Mouse (Mus musculus) adrenal gland, postnatal 10 days (tissue): ENCODE measurements around the gene Cpsf6. TPM values are rescaled to one million over a fixed set of nuclear protein-coding genes. Genes with fewer than 3 reads are reported as not detected.

Source experiments
- DNase-seq: peaks from one replicate; pipeline ENCODE4 v3.0.0; 2021; ENCODE audit warnings: mixed read lengths
- total RNA-seq, 2 experiments: library from RNA; stranded (reverse); gene quantifications; 2 replicates each; pipeline ENCODE4 v1.2.3; 2021

Cpsf6 gene
- total RNA-seq, 2 experiments from 2014 or later, result 69.7 to 81.3 TPM

DNA sequence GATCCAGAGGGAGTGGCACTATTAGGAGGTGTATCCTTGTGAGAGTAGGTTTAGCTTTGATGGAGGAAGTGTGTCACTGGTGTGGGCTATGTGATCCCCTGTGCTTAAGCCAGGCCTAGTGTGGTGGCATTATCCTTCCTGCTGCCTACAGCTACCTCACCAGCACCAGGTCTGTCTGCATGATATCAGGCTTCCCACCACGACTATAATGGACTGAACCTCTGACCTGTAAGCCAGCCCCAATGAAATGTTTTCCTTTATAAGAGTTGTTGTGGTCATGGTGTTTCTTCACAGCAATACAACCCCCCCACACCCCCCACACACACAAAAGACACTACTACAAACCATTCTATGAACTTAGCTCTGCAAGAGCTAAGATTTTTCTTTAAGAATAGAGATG, 34.9 kb upstream of the Cpsf6 start:
- no peak for DNase-seq

DNA sequence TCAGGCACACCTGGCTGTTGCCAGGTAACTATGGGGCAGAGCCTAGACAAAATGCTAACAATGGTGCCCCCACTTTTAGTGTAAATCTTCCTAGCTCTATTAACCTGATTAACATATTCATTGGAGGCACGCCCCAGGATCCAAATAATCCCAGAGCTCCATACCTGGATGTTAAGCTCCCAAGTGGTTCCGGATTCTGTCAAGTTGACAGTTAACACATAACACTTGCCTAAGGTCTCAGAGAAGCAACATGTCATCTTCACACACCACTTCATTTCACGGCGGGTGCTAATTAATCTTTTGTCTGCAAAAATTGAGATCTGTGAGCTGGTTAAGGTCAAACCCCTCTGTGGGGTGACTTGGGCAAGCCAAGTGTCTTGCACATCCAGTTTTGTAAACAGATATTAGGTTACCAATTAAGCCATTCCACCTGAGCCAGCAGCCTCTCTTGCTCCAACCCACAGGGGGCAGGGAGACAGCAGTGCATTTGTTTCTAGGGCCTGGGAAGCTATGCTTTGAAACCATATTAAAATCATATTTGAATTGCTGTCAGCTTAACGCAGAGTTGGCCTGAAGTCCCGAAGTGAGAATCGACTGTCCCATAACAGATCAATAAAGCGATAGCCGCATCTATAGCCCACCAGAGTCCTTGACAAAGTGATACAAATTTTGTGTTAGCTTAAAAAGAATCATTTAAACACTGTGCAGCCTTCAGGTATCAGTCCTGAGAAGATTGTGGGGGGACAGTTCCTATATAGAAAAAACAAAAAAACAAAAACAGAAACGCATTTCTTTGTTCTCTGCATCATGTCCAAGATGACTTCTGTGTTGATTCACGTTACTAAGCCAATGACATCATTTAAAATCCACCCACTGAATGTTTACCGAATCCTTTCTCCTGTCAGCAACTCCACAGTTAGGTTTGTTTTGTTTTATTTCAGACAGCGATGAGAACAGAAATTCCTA, 34.0 kb upstream of the Cpsf6 start:
- no peak for DNase-seq

DNA sequence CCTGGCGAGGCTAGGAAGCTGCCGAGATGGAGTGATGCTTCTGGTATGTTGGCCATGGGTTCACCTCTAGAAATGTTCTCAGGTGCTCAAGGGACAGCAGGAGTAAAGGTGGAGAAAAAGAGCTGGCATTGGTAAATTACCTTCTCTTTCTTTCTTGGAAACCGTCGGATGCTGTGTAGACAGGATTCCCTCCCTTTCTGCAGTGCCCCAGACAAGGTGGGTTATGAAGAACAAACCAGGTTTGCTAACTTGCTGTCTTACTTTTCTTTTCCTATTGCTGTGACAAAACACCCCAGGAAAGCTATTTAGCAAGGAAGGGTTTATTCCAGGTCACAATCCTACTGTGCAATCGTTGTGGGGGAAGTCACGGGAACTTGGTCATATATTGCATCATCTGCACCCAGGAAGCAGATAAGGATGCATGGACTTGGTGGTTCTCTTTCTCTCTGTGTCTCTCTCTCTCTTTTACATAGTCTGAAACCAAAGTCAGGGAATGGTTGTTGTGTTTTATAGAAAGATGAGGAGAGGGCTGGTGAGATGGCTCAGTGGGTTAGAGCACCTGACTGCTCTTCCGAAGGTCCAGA, 32.8 kb upstream of the Cpsf6 start:
- no peak for DNase-seq

DNA sequence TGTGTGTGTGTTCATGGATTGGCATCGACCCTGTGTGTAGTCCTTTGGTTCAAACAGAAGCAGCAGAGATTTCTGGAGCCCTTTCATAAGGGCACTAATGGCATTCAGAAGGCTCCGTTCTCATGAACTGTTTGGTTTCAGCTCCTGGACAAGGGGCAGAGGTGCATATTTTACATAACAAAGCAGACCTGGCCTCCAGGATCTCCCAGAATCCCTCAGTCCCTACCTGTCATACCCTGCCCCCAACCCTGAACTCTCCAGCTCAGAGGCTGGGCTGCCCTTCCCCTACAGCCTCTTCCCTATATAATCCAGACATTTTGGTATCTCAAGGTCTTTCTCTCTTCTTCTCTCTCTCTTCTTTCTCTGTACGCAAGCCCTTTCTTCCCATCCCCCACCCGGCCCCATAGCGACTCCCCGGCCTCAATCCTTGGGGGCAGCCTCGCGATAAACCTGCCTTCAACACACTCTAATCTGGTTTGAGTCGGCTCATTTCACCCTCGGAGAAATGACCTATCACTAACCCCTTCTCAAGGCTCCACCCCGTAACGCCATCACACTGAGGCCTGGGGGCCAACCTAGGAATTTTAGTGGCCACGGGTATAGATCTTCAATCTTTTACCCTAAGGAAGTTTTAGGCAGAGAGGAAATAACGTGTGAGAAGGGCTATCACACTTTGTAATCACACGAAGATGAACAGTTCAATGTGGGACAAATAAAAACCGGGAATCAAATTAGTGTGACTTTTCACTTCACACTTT, 32.1 kb upstream of the Cpsf6 start:
- no peak for DNase-seq

DNA sequence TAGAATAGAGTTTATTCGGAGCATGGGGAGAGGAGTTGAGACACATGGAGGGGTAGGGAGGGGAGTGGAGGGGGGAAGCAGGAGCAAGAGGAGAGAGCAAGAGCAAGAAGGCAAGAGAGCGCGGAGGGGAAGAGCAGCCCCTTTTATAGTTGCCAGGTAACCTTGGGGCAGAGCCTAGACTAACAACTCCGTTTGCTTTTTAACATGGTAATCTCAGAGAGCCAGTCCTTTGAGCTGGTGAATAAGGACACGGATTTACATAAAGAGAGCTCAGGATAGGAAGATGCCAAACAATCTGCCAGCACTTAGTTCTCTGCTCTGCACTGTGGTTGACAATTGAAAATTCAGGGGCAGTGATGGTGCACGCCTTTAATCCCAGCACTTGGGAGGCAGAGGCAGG, 31.3 kb upstream of the Cpsf6 start:
- no peak for DNase-seq

DNA sequence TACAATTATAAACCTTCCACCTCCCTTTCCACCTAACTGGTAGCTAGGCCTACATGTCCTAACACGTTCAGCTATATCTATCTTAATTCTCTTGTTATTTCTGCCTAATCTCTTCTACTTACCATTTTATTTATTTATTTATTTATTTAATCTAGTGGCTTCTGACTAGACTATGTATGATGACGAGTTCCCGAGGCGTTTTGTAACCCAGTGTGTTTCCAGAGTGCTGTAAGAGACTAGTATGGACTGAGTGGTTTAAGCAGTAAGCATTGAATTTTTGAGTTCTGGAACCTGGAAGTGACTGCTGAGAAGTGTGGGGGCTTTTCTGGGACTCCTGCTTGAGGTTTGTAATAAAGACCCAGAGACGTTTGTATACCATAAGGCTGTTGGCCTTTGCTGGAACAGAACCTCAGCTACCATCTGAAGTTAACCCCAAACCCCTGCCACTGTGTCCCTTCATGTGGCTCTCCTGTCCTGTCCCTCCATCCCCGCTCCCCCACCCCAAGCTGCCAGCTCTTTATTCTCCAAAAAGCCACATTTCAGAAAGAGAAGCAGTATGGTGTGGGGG, 30.8 kb upstream of the Cpsf6 start:
- no peak for DNase-seq

DNA sequence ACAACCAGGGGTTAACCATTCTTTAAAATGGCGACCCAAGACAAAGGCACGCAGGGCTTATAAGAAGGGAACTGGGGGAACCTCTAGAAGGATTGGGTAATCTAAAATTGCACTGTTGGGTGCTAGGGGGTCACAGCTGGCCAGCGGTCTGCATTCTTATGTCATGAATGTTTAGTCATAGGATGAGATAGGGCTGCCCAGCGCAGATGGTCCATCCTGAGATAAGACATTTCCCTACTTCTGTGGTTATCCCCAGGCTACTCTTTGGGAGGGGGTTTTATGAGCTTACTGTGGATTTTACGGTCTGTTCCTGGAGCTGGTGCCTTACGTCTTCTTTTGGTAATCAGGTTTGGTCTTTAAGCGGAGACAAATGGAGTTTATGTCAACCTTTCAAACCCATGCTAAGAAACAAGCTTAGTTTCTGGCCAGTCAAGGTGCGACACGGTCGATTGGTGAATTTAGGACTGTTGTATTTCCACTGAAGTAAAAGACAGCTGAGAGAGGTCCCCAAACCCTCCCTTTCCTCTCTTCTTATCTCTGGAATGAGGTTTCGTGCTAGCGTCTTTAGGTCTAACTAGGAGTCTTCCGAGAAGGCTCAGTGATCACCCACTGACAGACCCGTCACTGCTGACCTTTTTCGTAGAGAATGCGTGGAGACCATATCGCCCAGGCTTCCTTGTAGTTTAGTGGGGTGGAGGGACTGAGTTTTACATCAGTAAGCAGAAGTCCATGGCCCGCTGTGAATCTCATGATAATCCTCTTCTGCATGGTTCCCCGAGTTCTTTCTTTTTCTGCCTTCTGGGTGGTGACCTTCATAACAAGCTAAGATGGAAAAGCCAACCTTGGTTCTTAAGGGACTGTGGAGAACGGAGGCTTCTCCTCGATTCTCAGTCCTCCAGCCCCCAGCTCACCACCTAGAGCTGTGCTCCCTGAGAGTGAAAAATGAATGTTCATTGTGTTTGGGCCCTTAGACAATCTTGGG, 29.8 kb upstream of the Cpsf6 start:
- no peak for DNase-seq

DNA sequence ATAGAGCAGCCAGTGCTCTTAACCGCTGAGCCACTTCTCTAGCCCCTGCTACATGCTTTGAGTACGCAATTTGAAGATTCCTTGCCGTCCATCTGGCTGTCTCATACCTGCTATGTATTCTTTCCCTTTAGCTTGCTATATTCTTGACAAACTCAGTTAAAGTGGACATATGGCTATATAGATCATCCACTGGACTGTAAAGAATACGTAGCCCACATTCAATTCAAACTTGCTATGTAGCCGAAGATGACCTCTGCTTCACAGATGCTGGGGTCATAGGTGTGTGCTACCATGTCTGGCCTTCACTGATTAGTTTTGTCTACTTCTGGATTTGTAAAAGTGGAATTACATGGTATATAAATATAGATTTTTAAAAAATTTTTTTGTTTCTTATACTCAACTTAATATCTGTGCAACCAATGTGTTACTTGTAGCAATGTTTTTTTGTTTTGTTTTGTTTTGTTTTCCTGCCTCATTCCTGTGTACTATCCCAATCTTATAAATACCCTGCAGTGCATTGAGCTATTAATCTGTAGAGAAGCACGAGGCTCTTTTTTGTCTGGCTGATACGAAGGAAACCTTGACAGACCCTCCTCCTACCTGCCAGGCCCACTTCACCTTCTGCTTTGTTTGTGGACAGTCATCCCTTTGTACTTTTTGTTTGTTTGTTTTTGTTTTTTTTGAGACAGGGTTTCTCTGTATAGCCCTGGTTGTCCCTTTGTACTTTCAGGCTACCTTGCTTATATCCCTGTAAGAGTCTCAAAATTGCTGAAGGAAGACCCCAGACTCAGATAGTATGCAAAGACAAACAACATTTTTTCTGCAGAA, 28.9 kb upstream of the Cpsf6 start:
- DNase-seq, result no peak

DNA sequence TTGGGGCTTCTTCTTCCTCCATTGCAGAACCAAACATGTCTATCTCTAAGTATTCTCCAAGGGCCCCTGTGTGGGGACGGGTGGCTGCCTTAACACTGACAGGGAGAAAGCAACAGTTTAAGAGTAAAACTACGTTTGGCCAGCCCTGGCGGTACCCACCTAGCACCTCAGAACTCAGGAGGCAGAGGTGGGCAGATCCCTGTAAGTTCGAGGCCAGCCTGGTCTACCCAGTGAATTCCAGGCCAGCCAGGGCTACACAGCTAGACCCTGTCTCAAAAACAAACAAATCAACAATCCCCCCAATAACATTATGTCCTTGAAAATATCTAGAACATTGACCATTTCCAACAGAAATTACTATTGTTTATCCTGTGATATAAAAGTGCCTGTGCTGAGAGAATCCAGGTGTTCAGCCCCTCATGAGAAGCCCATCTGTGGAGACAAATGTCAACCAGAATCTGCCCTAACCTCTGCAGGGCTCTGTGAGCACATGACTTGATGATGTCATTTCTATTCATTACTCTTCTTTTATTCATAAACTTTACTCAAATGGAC, 28.0 kb upstream of the Cpsf6 start:
- no peak for DNase-seq

DNA sequence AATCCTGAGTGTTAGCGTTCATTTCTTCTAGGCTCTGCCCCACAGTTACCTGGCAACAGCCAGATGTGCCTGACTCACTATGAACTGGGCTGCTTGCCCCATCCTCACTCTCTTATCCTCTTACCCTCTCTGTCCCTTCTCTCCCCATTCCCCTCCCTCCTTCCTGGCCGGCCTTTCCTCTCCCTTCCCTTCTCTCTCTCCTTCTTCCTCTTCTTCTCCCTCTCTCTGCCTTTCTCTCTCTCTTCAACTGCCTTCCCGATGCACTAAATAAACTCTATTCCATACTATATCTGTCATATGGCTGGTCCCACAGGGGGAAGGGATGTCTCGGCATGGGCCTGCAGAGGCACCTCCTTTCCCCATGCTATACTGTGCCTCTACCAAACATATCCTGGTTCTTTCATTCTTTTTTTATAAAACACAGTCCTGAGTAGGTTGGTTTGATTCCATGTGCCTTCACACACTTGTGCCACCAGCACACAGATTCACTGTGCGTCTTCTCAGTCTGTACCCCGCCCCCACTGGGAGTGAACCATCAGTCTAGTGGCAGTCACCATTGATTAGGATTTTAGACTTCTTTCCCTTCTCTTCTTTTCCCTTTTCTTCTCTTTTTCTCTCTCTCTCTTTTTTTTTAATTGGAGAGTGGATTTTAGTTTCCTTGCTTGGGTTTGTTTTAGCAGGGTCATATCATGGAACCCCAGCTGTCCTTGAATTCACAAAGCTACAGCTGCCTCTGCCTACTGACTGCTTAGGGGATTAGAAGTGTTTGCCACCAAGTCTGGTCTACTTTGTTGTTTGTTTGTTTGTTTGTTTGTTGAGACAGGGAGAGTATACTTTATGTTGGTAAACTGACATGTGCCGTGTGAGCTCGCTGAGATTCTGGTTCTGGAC, 27.3 kb upstream of the Cpsf6 start:
- no peak for DNase-seq

DNA sequence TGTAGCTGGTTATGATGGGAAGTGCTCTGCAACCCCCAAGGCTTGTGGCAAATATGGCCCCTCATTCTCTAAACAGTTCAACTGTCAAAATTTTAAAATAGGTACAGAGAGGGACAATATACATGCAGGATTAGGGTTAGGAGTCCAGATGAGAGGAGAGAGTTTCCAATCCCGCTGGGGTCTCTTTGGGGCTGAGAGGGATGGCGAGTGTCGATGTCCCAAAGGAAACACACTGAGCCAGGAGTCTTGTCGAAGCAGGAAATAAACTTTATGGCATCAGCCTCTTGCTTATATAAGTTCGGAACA, 26.4 kb upstream of the Cpsf6 start:
- DNase-seq, result no peak

DNA sequence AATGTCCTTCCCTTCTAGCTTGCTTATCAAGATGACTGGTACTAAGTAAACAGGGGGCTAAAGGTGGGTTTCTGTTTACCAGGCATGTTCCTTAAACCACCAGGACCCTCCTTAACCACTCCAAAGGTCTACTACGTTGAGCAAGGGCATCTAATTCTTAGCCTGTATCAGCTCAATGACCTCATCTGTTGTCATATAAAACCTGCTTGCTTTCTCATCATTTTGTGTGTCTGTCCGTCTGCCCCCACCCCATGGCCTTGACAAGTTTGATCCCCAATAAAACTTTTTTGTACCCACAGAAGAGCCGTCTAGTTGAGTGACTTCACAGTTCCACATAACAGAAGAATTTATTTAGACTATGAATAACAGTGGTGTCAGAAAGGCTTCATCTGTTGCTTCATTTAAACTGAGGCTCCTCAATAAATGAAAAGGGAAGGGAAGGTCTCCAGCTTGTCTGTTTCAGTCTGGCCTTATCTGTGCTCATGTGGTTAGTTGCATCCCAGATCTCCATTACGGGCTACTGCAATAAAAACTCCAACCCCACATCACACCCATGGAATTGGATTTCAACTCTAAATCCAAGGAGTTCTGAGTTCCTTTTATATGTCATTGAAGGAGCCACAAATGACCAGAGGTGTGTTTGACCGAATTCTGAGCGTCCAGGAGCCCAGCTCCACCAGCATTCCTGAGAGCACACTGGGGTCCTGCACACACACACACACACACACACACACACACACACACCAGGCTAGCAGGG, 25.9 kb upstream of the Cpsf6 start:
- no peak for DNase-seq

DNA sequence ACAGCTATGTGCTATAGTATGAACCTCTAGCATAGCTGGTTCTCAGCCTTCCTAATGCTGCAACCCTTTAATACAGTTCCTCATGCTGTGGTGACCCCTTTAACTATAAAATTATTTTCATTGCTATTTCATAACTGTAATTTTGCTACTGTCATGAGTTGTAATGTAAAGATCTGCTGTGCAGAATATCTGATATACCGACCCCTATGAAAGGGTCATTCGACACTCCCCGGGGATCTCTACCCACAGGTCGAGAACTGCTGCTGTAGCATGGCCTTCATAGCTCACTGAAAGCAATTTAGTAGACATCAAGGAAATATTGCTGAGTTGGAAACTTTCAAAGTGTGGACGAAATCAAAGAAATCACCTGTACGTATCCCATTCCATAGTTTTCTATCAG, 24.6 kb upstream of the Cpsf6 start:
- DNase-seq, result no peak

DNA sequence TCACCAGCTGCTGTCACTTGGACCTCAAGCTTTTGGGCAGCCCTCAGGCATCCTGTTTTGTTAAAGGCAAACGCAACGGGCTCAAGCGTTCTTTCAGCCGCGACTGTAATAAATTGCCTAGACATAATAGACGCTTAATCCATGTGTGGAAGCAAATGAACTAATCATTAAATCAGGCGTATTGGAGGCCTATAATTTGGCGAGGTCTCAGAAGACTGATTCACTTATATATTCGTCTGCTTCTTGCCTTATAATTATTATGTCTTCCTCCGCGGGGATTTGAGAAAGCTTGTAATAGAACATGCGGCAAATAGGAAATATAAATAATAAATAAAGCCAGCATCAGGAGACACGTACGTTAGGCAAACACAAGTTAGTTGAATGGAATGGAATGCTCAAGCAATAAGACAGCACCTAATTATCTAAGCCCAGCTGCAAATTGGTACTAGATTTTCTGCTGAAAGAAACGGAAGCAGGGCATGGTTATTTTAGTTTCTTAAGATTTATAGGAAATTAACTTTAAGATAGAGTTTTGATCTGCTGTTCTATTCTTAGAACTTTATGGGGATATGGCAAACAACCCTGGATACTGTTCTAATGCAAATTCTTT, 23.6 kb upstream of the Cpsf6 start:
- DNase-seq, result no peak

DNA sequence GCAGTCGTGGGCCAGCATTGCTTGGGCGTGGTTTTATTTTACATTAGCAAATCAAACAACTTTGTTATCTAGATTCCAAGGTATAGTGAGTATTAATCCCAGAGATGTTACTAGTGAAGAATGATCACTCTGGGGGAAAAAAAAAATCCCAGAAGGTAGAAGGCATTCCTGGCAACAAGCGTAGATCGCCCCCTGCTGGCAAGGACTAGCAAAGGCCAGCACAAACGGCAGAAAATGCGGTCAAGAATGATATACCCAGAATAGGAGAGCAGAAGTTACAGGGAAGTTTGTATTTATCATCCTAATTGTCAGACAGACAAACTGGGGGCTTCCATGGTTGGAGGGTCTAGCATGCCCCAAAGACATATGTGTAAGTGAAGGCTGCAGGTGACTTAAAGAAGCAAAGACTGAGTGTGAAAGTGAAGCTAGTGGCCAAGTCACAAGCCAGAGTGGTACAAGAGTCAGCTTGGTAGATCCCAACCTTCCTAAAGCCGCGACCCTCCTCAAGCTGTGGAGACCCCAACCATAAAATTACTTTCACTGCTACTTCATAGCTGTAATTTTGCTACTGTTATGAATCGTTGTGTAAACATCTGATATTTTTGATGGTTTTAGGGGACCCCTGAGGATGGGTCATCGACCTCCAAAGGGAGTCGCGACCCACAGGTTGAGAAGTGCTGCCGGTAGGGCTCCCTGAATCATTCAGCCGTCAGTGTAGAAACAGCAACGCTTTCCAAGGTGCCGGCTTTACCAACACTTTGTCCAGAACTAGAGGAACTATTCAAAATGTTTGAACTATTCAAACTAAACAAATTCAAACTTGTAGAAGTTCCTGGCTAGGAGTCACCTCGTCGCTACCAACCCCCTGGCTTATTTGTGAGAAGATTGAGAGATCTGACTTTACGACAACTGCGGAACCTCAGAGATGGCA, 22.9 kb upstream of the Cpsf6 start:
- DNase-seq, result peak; percentile 73

DNA sequence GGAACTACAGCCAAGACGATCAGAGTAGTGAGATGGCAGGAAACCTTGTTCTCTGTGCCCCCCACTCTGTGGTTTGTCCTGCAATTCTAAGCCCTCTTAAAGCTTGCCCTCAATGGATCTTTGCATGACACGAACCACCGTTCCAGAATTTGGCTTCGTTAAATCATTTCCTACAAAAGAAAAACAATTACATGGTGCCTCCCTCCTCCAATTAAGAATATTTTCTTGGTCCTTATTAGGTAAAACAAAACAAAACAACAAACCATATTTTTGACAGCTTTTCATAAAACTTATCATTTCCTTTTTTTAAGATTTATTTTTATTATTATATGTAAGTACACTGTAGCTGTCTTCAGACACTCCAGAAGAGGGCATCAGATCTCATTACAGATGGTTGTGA, 21.5 kb upstream of the Cpsf6 start:
- no peak for DNase-seq
